Mouse (Mus musculus) ES-Bruce4 (cell line): ENCODE measurements around the gene Oaz3.

Source experiments
- CTCF ChIP-seq: IDR thresholded peaks from one replicate; pipeline ENCODE4 v1.8.1; 2011; ENCODE audit warnings: low read depth, low read length
- POLR2A ChIP-seq: IDR thresholded peaks from one replicate; pipeline ENCODE4 v1.8.1; 2011; ENCODE audit warnings: low read length; ENCODE audit not compliant: insufficient read depth

DNA sequence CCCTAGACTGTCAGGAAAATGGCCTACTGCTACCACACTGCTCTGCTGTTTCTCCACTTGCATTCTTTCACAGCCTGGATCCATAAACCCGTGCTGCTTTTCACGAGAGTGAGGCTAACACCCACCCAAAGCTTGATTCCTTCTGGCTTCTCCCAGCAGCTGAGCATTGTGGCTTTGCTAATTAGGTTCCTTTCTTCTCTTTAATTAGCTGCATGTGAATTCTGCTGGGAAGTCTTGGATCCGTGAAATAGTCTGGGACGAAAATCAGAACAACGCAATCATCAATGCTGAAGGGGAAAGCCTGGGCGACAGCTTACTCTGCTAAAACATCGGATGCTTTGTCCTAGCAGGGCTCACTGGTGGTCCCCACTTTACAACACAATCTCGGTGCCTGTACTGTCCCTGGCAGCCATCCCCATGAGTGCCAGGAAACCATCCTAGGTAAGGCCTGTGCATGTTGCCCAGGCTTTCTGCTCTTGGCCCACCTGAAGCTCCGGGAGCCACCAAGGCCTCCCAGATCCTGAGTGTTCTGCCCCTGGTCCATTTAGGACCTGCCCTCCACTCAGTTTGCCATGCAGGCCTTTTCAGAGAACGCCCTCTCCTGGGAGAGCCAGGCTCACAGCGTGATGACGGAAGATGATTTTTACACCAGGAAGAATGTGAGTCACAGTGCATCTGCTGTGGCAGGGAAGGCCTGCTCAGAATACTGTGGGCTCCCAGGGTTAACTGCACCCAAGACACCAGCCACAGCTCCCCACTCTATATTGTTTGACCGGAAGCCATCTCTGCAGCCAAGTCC, 22.1 kb upstream of the Oaz3 start:
- TF ChIP-seq CTCF = no peak
- no peak for TF ChIP-seq POLR2A
